Mouse (Mus musculus) fibroblast of lung, adult 2 months (primary cell): ENCODE measurements at regions not wholly inside any gene's neighbourhood (a gene's known extent, or its start where the extent isn't known, plus 50 kb on each side); places are given as distances from the start of the nearest gene placed in this dataset.
"Not testable (repeated sequence)": the region's sequence is repeated elsewhere in the genome, so short reads cannot be mapped to it uniquely, and the experiment has no call there.

Experiments used
- DNase-seq: peaks from one replicate; pipeline ENCODE4 v3.0.0-alpha.2; 2011; ENCODE audit warnings: low read depth

DNA sequence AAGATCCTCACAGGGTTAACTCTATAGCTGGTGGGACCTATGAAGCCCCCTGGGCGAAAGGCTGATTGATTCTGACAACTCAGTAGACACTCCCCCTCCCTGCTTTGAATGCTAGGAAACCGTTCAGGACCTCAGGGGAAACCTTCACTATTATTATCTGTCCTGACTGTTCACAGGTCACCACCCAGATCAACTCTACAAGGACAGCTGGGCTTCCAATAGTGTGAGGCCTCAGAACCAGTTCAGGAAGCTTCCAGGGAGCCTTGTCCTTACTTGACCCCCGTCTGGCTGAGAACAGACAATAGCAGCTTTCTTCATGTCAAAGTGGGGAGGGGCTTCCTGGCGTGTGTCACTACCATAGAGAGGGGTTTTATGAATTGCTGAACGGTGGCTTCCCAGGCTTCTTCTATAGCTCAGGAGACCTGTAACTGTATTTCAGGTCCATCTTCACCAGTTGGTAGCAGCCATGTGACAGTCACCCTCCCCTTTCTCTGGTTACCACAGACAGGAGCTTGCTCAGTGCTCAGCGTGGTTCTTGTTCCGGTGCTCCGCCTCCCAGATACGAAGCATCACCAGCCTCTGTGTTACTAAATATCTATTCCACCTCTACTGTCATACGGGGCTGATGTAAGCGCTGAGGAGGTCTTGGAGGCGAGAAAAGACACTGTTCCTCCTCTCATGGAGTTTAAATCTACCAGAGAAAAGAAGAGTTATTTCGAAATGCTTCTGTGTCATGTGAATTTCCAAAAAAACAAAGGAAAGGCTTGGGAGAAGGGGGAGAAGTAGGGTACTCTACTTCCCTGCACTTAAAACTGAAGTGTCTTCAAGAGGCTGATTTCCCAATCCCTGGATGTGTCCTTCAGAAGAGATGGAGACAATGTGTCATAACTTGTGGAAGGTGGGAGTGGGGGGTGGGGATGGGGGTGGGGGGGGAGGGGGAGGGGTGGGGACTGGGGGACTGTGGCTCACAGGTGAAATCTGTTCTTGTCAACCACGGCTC, 96.9 kb downstream of the Vcpkmt start:
- no peak for DNase-seq

DNA sequence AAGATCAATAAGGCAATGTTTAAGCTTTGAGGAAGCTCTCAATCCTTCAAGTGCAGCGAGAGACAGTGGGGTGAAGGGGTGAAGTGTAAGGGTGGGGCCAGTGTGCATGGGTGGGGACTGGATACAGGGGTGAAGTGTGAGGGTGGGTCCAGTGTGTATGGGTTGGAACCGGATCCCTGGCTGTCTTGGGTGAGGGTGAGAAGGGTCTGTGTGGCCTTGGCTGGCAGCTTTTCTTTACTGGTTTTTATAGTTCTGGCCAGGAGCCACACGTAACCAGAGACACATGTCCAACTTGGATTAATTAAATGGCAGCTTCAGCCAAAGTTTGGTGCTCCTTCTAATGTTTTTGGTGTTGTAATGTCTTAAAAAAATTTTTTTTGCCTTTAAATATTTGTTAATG, 101.4 kb downstream of the Vcpkmt start:
- no peak for DNase-seq

DNA sequence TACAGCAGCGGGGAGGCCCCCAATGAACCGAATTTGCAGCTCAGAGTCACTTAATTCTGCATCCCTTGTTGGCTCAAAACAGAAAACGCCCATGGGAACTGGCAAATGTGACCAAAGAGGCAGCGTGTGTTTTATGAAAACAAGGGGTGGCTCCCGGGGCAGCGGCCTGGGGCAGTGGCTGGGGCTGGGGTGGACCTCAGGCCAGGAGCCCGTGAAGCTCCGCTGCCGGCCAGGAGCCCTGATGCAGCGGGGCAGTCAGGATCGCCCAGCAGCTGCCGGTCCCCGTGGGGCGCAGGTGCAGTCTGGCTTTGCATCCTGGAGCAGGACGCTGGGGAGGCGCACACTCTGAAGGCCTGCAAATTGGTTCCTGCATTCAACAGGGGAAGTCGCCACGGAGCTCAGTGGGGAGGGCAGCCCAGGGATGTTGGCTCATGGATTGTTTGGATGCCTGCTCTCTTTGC, 104.4 kb upstream of the Gm9887 start:
- no peak for DNase-seq

DNA sequence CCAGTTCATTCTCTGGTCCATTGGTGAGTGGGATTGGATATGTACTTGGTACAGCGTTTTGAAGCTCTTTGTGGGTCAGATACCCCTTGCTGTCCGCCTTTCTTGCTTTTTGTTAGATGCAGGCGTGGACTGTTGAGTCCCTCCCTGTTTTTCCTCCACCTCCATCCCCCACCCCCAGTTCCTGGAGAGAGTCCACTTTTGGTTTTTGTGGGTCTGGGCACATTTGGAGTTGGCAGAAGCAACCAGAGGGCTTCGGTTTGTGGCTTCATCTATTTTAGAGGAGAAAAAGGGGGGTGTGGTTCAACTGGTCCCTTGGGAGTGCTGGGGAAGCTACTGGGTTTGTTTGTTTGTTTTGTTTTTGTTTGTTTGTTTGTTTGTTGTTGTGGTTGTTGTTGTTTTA, 103.9 kb upstream of the Gm9887 start:
- DNase-seq, result no peak

DNA sequence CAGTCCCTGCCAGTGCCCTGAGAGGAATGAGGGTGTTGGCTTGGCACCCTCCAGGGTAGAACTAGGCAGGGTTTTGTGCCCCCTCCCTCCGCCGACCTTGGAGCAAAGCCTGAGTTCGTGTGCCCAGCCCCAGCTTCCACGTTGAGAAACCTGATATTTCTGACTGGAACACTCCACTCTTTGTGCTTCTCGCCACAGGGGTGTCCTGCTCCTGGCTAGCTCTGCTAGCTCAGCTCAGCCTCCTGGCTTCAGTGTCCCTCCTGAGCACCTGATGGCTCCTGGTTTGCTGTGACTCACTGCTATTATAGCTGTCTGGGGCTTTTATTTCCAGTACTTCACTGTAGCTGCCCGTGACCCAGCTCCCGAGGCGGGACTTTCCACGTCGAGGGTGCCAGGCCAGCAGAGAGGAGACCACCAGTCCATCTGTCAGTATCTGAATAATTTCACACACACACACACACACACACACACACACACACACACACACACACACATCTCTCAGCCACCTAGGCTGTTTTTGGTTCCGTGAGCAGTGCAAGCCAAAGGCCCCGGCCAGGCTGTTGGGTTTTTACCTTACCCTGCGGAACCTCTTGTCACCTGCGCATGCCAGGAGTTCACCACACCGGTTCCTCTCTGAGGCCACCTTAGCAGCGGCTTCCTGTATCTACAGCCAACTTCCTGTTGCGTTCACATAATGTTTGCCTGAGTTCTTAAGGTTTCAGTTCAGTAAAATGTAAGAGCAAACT, 102.8 kb upstream of the Gm9887 start:
- DNase-seq, result peak; percentile 96

GRCm38 (mm10) chr12:69474141-69474915, 102.1 kb upstream of the Gm9887 start:
- peak; percentile 79 for DNase-seq

DNA sequence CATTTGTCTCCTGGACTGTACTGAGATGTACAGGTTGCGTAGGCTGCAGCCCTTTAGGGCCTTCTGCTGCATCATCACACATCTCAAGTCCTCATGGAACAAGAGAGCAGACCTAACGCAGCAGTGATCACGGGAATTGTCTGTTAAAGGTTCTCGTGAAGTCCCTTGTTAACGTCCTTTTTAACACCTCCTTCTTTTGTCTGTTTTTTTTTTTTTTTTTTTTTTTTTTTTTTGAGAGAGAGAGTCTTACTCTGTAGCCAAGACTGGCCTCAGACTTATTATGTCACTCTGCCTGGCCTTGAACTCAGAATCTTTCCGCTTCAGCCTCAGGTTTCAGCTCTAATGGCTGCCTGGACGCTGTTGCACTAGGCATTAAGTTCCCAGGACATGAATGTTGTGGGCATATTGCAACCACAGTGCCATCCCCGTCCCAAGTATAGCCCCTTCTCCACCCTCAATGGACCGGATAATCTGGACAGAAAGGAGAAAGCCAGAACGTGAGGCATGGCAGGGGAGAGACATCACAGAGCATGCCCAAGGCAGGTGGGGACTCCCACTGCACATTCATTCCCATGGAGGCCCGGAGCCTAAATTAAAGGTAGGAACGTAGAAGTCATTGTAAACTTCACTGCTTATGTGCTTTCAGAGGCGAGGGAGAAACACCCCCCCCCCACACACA, 101.3 kb upstream of the Gm9887 start:
- DNase-seq, result no peak

- no peak for DNase-seq
Observed at GRCm38 (mm10) chr12:69472912-69473311, 100.7 kb upstream of the Gm9887 start.

DNA sequence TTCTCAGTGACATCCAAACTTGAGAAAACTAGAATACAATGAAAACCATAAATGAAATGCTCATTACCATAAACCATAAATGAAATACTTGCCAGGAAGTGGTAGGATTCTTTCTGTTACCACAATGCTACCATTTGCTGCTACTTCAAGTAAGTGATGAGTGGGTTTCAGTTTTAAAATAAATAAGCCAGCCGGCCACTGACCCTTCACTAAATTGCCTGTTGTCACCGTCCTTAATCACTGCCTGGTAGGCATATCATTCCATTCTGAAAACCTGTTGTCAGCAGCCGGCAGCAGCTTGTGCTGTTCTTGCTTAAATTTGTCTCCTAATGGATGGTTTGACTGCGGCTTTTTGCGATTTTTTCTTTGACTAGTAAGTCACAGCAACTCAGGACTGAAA, 99.6 kb upstream of the Gm9887 start:
- DNase-seq, result no peak

- no peak for DNase-seq
Observed at GRCm38 (mm10) chr12:69469004-69469403, 96.7 kb upstream of the Gm9887 start.

- no peak for DNase-seq
Observed at GRCm38 (mm10) chr12:69467363-69467762, 95.1 kb upstream of the Gm9887 start.

- no peak for DNase-seq
Observed at GRCm38 (mm10) chr12:69464906-69465305, 92.6 kb upstream of the Gm9887 start.

DNA sequence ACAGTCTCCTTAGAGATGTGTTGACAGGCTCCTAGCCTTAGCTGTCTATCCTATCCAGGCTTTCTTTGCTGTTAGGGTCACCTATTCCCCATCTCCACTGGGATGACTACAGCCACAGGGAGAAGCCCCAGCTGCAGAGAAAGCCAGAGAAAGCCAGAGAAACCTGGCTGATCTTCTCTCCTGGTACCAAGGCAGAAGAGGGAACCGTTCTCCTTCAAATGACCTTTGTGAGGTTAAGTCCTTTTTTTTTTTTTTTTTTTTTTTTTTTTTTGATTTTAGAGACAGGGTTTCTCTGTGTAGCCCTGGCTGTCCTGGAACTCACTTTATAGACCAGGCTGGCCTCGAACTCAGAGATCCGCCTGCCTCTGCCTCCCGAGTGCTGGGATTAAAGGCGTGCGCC, 91.1 kb upstream of the Gm9887 start:
- DNase-seq, result not testable (repeated sequence)

DNA sequence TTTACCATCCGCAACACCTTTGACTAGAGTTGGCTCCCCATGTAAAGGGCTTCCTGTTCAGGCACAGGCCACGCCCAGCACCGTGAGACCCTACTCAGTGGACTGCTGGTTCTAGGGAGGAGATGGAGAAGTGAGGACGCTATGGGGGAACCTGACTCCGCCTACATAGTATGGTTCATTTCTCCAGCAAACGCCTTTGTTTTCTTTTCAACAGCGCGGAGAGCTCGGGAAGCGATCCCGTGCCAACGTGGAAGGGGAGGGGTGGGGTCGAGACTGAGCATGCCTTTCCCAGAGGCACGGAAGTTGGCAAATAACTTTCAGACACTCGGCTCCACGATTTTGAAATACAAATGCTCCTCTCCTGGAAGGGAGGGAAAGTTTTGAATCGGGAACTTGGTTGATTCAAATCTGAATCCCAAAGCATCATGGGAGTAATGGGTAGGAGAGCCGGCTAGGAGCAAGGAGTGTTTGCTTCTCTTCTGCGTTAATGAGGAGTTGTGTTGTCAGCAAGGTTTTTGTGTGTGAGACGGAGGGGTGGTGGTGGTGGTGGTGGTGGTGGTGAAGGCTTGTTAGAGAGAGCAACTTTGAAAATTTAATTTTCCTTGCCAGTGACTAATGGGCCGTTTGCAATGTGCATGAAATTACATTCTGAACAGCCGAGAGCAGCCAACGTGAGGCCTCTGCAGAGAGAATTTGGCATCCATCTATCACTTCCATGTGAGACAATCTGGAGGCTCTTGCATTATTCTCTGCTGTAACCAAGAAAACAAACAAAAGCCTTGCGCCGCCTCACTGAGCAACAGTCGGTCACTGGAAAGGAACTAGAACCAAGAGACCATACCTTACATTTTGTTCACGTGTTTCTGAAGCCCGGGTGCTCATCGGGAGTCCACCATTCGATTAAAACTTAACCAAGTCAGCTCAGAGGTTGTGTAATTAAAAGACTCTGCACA, 89.9 kb upstream of the Gm9887 start:
- DNase-seq, result peak; percentile 72

GRCm38 (mm10) chr12:69460552-69461079, 88.4 kb upstream of the Gm9887 start:
- DNase-seq, result no peak

- DNase-seq, result peak; percentile 94
Observed at GRCm38 (mm10) chr12:69458170-69458841, 86.0 kb upstream of the Gm9887 start.

GRCm38 (mm10) chr12:69456746-69457145, 84.5 kb upstream of the Gm9887 start:
- DNase-seq, result peak; percentile 76

- DNase-seq, result no peak
Observed at GRCm38 (mm10) chr12:69456116-69456515, 83.9 kb upstream of the Gm9887 start.

DNA sequence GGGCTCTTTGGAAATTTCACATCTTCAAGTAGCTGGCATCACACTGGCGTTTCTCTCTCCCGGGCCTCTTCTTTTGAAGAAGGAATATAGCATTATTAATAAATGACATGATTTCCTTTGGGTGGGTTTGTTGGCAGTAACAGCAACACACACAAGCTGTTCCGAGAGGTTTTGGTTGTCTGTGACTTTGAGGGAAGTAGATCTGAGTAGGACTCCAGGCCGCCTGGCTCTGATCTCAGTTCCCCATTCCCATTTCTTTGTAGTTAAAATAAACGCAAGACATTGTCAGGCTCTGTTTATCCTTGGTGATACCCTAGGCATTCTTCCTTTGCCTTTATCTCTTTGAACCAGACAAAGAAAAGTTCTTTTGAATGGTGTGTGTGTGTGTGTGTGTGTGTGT, 83.3 kb upstream of the Gm9887 start:
- DNase-seq, result no peak

DNA sequence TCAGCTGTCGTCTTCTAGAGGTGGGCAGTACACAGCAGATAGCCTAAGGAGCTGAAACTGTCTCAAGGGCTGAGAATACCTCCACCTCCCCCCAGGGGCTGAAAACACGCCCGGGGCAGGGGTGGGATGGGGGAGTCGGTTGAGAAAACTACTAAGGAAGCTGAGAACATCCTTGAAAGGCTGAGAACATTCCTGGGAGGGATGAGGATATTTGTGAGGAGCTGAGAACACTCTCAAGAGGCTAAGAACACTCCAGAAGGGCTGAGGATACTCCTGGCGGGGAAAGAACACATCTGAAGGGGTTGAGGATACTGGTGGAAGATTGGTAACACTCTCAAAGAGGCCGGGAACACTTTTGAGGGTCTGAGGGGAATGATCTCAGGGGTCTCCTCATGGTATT, 81.3 kb upstream of the Gm9887 start:
- DNase-seq, result no peak
